Mouse (Mus musculus) myocyte (in vitro differentiated cells): Measurements from ENCODE around the gene Orm2. TPM values are rescaled to one million over a fixed set of nuclear protein-coding genes. Genes with fewer than 3 reads are reported as not detected.
A peak's percentile ranks its signal among the peaks of the same experiment; 100 is the strongest.

Experiments used
- H3K27me3 ChIP-seq: one replicate; pipeline ENCODE4 v1.6.1; 2011; ENCODE audit not compliant: control insufficient read depth, insufficient read depth, insufficient read length
- H3K36me3 ChIP-seq: one replicate; pipeline ENCODE4 v1.6.1; 2011; ENCODE audit not compliant: control insufficient read depth, insufficient read depth
- H3K4me2 ChIP-seq: one replicate; pipeline ENCODE4 v1.6.1; 2011; ENCODE audit warnings: low read depth, control low read depth
- H3K4me3 ChIP-seq: one replicate; pipeline ENCODE4 v1.5.1; 2011; ENCODE audit warnings: mild to moderate bottlenecking, control low read depth, moderate library complexity
- H3K79me2 ChIP-seq: one replicate; pipeline ENCODE4 v1.6.1; 2011; ENCODE audit not compliant: control insufficient read depth, insufficient read depth
- H3ac ChIP-seq: one replicate; pipeline ENCODE4 v1.6.1; 2011; ENCODE audit not compliant: control insufficient read depth, insufficient read length
- CEBPB ChIP-seq: IDR thresholded peaks from 2 replicates; pipeline ENCODE4 v1.6.1; 2011; ENCODE audit warnings: mild to moderate bottlenecking, moderate library complexity; ENCODE audit not compliant: poor library complexity, insufficient read depth, severe bottlenecking
- E2F4 ChIP-seq: IDR thresholded peaks from one replicate; pipeline ENCODE4 v1.6.1; 2011; ENCODE audit warnings: mild to moderate bottlenecking, control low read depth, moderate library complexity; ENCODE audit not compliant: insufficient read depth
- MAX ChIP-seq: IDR thresholded peaks from one replicate; pipeline ENCODE4 v1.6.1; 2011; ENCODE audit warnings: low read depth, mild to moderate bottlenecking, control low read depth
- MYOD1 ChIP-seq, 3 experiments: IDR thresholded peaks; one replicate each; pipeline ENCODE4 v1.6.1; 2011; ENCODE audit warnings: control low read depth in 2 of 3, low read depth in 2 of 3, mild to moderate bottlenecking in 2 of 3, moderate library complexity in 1 of 3; ENCODE audit not compliant: insufficient read length in 2 of 3, control insufficient read depth in 1 of 3
- MYOG ChIP-seq, 3 experiments: IDR thresholded peaks; one replicate each; pipeline ENCODE4 v1.6.1; 2011; ENCODE audit warnings: control low read depth in 2 of 3, low read depth in 2 of 3, mild to moderate bottlenecking in 2 of 3; ENCODE audit not compliant: insufficient read length in 2 of 3, control insufficient read depth in 1 of 3, insufficient read depth in 1 of 3
- POLR2A ChIP-seq: IDR thresholded peaks from one replicate; pipeline ENCODE4 v1.6.1; 2011; ENCODE audit warnings: low read depth, mild to moderate bottlenecking, control low read depth, moderate library complexity; ENCODE audit not compliant: insufficient read length
- POLR2AphosphoS2 ChIP-seq: IDR thresholded peaks from one replicate; pipeline ENCODE4 v1.6.1; 2011; ENCODE audit warnings: low read depth, control low read depth; ENCODE audit not compliant: insufficient read length
- REST ChIP-seq: IDR thresholded peaks from one replicate; pipeline ENCODE4 v1.6.1; 2011; ENCODE audit warnings: mild to moderate bottlenecking, control low read depth, moderate library complexity; ENCODE audit not compliant: insufficient read depth, insufficient read length
- SRF ChIP-seq: IDR thresholded peaks from one replicate; pipeline ENCODE4 v1.6.1; 2011; ENCODE audit warnings: low read depth; ENCODE audit not compliant: control insufficient read depth, insufficient read length
- TCF12 ChIP-seq: IDR thresholded peaks from one replicate; pipeline ENCODE4 v1.6.1; 2011; ENCODE audit warnings: mild to moderate bottlenecking, control low read depth; ENCODE audit not compliant: poor library complexity, insufficient read depth, severe bottlenecking
- TCF3 ChIP-seq: IDR thresholded peaks from one replicate; pipeline ENCODE4 v1.6.1; 2011; ENCODE audit warnings: low read depth, control low read depth; ENCODE audit not compliant: insufficient read length
- USF1 ChIP-seq: IDR thresholded peaks from one replicate; pipeline ENCODE4 v1.6.1; 2011; ENCODE audit warnings: low read depth, mild to moderate bottlenecking, control low read depth, moderate library complexity
- polyA plus RNA-seq: library from polyadenylated mRNA; unstranded; fragments of >200 nt; fragmentation: generic; extraction: Trizol; gene quantifications from one replicate; pipeline ENCODE4 v1.2.1, GENCODE M21; 2012; ENCODE audit warnings: missing spikeins

The Orm2 gene
- polyA plus RNA-seq, 1 experiment = not detected

DNA sequence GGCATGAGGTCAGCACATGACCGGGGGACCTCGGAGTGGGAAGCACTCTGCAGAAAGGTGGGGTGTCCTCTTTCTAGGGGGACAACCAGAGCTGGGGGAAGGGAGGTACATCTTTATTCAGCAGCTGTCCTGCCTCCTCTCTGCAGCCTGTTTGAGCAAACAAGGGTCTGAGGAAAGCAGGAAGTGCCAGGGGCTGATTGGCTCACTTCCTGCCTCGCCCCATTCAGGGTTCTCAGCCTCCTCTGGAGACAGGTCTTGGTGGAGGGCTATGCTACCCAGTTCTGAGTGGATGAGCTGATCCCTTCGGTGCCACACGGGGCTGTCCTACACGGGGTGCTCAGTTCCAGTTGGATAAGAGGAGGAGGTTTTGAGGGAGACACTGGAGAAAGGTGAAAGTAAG is 29.1 kb downstream of the Orm2 start:
- Histone ChIP-seq H3K4me2 (no peak overlapping the region), H3ac (no peak overlapping the region), H3K79me2 (no peaks in the 10 kb centered on the region), H3K36me3 (peaks cover 18% of the 10 kb centered on the region), H3K27me3 (no peaks in the 10 kb centered on the region), H3K4me3 (no peak overlapping the region)
- no peak for TF ChIP-seq POLR2AphosphoS2
- TF ChIP-seq E2F4 = no peak
- no peak for TF ChIP-seq TCF3
- TF ChIP-seq CEBPB = no peak
- TF ChIP-seq POLR2A = no peak
- TF ChIP-seq TCF12 = no peak
- TF ChIP-seq USF1 = no peak
- no peak for TF ChIP-seq MYOG (IDR thresholded peaks at IDR 0.05; ENCODE audit: control insufficient read depth in 1 of 3, insufficient read depth in 1 of 3, insufficient read length in 2 of 3, low read depth in 2 of 3)
- no peak for TF ChIP-seq MYOD1 (IDR thresholded peaks at IDR 0.05; ENCODE audit: control insufficient read depth in 1 of 3, insufficient read length in 2 of 3, low read depth in 2 of 3)
- TF ChIP-seq MAX = no peak
- no peak for TF ChIP-seq REST
- no peak for TF ChIP-seq SRF

GRCm38 (mm10) chr4:63397981-63398537 is 35.8 kb downstream of the Orm2 start:
- Histone ChIP-seq H3K79me2 (peaks cover 8% of the 10 kb centered on the region), H3K4me3 (no peak overlapping the region), H3K4me2 (no peak overlapping the region), H3ac (no peak overlapping the region), H3K36me3 (peaks cover 12% of the 10 kb centered on the region), H3K27me3 (no peaks in the 10 kb centered on the region)
- TF ChIP-seq E2F4 = no peak
- TF ChIP-seq SRF = no peak
- no peak for TF ChIP-seq POLR2AphosphoS2
- TF ChIP-seq MAX = no peak
- TF ChIP-seq TCF12 = no peak
- TF ChIP-seq REST = no peak
- TF ChIP-seq MYOD1 (IDR thresholded peaks at IDR 0.05; ENCODE audit: control insufficient read depth in 1 of 3, insufficient read length in 2 of 3, low read depth in 2 of 3) = no peak
- TF ChIP-seq USF1 = no peak
- TF ChIP-seq POLR2A = no peak

DNA sequence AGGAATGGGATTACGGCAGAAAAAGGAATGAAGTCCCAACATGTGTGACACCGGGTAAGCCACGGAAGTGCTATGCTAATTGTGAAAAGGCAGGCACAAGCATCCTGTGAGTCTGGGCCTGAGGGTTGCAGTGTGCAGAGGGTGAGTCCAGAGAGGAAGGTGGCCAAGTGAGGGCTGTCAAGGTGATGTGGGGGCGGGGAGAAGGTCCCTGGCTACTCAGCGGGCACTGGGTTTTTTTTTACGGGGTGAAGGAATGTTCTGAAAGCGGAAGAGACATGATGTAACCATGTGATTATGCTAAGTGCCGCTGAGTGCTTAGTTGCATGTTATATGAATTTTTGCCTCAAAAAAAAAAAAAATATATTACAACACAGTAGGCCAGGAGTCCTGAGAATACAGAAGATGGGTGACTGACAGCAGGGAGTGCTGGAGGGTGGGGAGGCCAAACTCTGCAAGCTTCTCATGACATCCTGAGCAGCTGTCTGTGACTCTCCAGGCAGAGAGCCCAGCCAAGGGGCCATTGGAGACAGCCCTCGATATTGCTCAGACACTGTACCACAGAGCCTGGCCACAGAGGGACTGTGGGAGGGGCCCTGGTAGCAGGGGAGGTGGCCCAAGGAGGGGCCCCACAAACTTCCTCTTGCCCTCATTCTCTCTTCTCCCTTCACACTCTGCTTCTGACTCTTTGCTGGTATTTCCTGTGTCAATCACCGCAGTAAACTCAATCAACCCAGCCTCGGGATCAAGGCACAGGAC is 36.8 kb downstream of the Orm2 start:
- Histone ChIP-seq H3K36me3 (peaks cover 11% of the 10 kb centered on the region), H3K79me2 (peaks cover 8% of the 10 kb centered on the region), H3K27me3 (no peaks in the 10 kb centered on the region), H3ac (no peak overlapping the region), H3K4me3 (peak overlapping the region; percentile 5), H3K4me2 (peak overlapping the region; percentile 90)
- TF ChIP-seq MYOD1 (IDR thresholded peaks at IDR 0.05; ENCODE audit: control insufficient read depth in 1 of 3, insufficient read length in 2 of 3, low read depth in 2 of 3) (peak; percentile 87 to 90 (median 89)), POLR2AphosphoS2 (no peak), SRF (no peak), TCF12 (peak; percentile 57), MAX (no peak), TCF3 (no peak), E2F4 (no peak), POLR2A (no peak), CEBPB (0 out of 2 replicates have a peak, but pooled peaks have one; percentile 6), MYOG (IDR thresholded peaks at IDR 0.05; ENCODE audit: control insufficient read depth in 1 of 3, insufficient read depth in 1 of 3, insufficient read length in 2 of 3, low read depth in 2 of 3) (peak; percentile 7 to 87 (median 53)), USF1 (no peak), REST (no peak)

GRCm38 (mm10) chr4:63399691-63400270 is 37.5 kb downstream of the Orm2 start:
- no peaks in the 10 kb centered on the region for H3K27me3 ChIP-seq
- no peak overlapping the region for H3ac ChIP-seq
- H3K4me3 ChIP-seq = peak overlapping the region; percentile 5
- H3K36me3 ChIP-seq = peaks cover 6% of the 10 kb centered on the region
- peak overlapping the region; percentile 90 for H3K4me2 ChIP-seq
- peaks cover 8% of the 10 kb centered on the region for H3K79me2 ChIP-seq
- TF ChIP-seq TCF3 (no peak), USF1 (no peak), MYOD1 (IDR thresholded peaks at IDR 0.05; ENCODE audit: control insufficient read depth in 1 of 3, insufficient read length in 2 of 3, low read depth in 2 of 3) (no peak), MYOG (IDR thresholded peaks at IDR 0.05; ENCODE audit: control insufficient read depth in 1 of 3, insufficient read depth in 1 of 3, insufficient read length in 2 of 3, low read depth in 2 of 3) (no peak), REST (no peak), CEBPB (no peak)
